Mouse (Mus musculus) ZHBTc4 (cell line): Measurements from ENCODE around the gene Klhl2.

ENCODE experiments used
- DNase-seq: peaks from one replicate; pipeline ENCODE4 v3.0.0-alpha.2; 2011; ENCODE audit warnings: low read depth, low spot score

The Klhl2 gene

DNA sequence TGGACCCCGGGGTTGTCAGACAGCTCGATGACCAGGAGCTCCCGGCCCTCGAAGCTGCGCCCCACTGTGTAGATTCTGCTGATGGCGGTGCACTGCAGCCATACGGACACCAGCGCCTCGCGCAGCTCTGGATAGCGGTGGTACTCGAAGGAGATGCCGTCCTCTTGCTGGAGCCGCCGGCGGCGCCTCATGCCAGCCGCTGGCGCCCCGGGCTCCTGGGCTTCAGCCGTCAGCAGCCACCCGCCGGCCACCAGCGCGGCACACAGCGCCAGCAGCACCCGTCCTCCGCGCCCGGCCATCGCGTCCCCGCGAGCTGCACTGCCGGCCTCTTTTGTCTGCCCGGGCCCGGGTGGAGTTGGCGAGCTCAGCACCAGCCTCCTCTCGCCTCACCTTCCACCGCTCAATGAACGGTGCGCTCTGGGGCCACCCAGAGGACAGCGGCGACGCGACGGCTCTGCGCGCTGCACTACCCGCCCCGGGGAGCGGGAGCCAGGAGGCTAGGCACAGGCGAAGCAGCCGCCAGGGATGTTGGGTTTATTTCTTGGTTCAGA is 157.1 kb downstream of the Klhl2 start, which contains the start of gene Cpe:
Gene Cpe, minus strand, starts transcription at position 404 of the 551 bp plus-strand sequence.
- peak; percentile 94 for DNase-seq

DNA sequence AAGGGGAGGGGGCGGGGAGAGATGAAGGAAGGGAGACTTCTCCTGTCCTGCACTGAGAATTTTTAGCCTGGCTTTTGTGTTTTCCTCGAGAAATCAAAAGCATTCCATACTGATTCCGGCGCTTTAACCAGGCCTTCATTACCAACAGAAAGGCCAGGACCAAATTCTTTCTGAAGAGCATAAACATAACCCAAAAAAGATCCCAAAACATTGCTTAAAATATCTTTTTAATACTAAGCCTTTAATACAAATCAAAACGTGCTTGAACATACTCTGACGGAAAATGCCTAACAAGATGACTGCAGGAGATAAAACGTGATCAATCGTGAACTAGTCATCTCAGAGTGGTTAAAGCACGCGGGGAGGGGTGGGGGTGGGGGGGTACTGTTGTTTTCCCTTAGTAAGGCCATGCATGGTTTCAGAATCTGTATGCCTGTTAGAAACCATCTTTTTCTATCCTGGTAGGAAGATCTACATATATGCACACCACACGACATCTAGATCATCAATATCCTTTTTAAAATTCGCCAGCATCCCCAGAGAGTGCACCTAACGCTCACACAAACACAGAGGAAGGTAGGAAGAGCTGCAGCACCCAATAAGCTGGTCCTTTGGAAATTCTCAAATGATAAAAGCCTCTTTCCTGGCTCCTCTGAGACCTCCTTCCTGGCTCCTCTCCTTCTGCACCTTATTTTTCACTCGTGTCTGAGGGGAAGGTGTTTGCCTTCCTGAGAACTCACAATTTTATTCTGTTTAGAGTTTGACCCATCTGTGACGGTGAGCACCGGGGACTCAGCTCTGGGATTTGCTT is 158.0 kb downstream of the Klhl2 start:
- DNase-seq = no peak

DNA sequence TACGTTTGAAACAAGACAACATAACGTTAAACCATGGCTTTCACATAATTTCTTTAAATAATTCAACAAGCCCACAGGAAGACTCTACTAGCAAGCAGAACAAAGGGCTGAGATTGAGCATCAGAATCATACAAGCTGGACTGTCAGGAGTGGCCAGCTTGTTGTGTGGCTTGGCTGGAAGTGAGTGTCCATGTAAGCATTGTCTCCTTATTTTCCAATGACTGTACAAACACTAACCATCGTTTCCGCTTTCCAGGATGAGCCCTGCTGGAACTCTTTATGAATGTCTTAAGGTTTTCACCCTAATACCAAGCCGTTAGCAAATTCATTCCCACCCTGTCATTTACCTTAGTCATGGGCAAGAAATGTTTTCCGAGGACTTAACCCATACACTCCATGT is 159.0 kb downstream of the Klhl2 start:
- DNase-seq = no peak

DNA sequence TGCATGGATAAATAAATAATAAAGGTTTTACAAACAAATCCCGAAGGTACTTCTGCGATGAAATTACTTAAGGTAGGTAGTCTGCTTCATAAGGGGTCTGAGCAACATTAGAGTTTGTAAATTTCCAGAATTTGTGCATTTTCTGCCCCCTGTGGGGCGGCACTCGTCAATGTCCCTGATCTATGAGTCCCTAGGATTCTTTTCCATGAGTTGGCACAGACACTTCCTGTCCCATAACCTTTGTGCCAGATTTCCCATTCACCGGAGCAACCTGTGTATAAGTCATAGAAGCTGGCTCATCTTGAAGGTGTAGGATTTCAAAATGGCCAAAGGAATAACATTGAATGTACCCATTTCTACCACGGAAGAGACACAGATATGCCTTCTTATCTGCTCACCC is 159.5 kb downstream of the Klhl2 start:
- DNase-seq = no peak
